Mouse (Mus musculus): ENCODE data around the gene Gm17571. TPM values are rescaled to one million over a fixed set of nuclear protein-coding genes. Genes with fewer than 3 reads are reported as not detected.

The Gm17571 gene
- polyA plus RNA-seq, 1 experiment from 2014 or later = not detected

GRCm38 (mm10) chr9:13414230-13414766 is 32.3 kb downstream of the Gm17571 start:
- H3K4me3 ChIP-seq (ENCODE audit: low read depth, low read length) = no peak overlapping the region
- no peak for TF ChIP-seq CTCF (IDR thresholded peaks at IDR 0.05; ENCODE audit: low read depth)
- no peak overlapping the region for H3K4me2 ChIP-seq
- H3K9ac ChIP-seq = no peak overlapping the region
- no peaks in the 10 kb centered on the region for H3K4me1 ChIP-seq (ENCODE audit: insufficient read depth)
- no peaks in the 10 kb centered on the region for H3K9me3 ChIP-seq (ENCODE audit: low read depth, low read length)
- H3K27me3 ChIP-seq (ENCODE audit: insufficient read depth, low read length) = no peaks in the 10 kb centered on the region
- DNase-seq = no peak
- H3K27ac ChIP-seq (ENCODE audit: low read depth) = no peak overlapping the region
- H3K36me3 ChIP-seq (ENCODE audit: insufficient read depth) = peaks cover 5% of the 10 kb centered on the region; the same call in 1 of the 2 replicates
- ATAC-seq (ENCODE audit: insufficient read depth) = no peak

Other genes with a start within 250 kb of the Gm17571 start
- gene Jrkl, start 200.9 kb downstream of the Gm17571 start, polyA plus RNA-seq (2014; fragmentation: Nextera tagmentation; extraction: Ambion mirVana) = 8.0 and 9.3 TPM in 2 replicates
- 14.4 and 14.7 TPM in 2 replicates for gene Ccdc82, start 199.8 kb downstream of the Gm17571 start, polyA plus RNA-seq (2014; fragmentation: Nextera tagmentation; extraction: Ambion mirVana)
- gene Maml2, start 148.8 kb downstream of the Gm17571 start, polyA plus RNA-seq (2014; fragmentation: Nextera tagmentation; extraction: Ambion mirVana) = 12.3 and 12.8 TPM in 2 replicates